Mouse (Mus musculus): ENCODE results near the gene Furin. TPM values are rescaled to one million over a fixed set of nuclear protein-coding genes. Genes with fewer than 3 reads are reported as not detected.
A peak's percentile ranks its signal among the peaks of the same experiment; 100 is the strongest.

Gene Furin
- polyA plus RNA-seq (2016; fragmentation: Nextera tagmentation; extraction: Ambion mirVana): 6.0 and 6.3 TPM in 2 replicates

- H3K4me1 ChIP-seq: peaks cover 39% of the 10 kb centered on the region
- H3K9me3 ChIP-seq: no peaks in the 10 kb centered on the region
- H3K36me3 ChIP-seq (replicated peaks): no peaks in the 10 kb centered on the region
- no peak within 1 kb of the TSS for H3K27ac ChIP-seq (replicated peaks)
- WGBS: 76% methylated on average over 9 of the region's 9 CpGs
- H3K4me3 ChIP-seq: no peak within 1 kb of the TSS
- H3K27me3 ChIP-seq (replicated peaks; ENCODE audit: low read depth, poor library complexity, severe bottlenecking): peaks cover 28% of the 10 kb centered on the region
- no peak for DNase-seq (ENCODE audit: low spot score)
Observed at GRCm38 (mm10) chr7:80405188-80405695, at the start of gene Furin. TSS of gene Furin (minus strand) at chr7:80405436.

- WGBS: 91% methylated on average over 2 of the region's 2 CpGs
- peaks cover 86% of the 10 kb centered on the region for H3K36me3 ChIP-seq (replicated peaks)
- no peaks in the 10 kb centered on the region for H3K9me3 ChIP-seq
- no peaks in the 10 kb centered on the region; the same call in 1 of the 2 replicates for H3K4me1 ChIP-seq
- no peak overlapping the region for H3K27ac ChIP-seq (replicated peaks)
- no peaks in the 10 kb centered on the region for H3K27me3 ChIP-seq (replicated peaks; ENCODE audit: low read depth, poor library complexity, severe bottlenecking)
- H3K4me3 ChIP-seq: no peak overlapping the region
- DNase-seq (ENCODE audit: low spot score): no peak
Observed at GRCm38 (mm10) chr7:80454786-80455185, 49.5 kb upstream of the Furin start.

GRCm38 (mm10) chr7:80453997-80454396 lies 48.8 kb upstream of the Furin start:
- no peak overlapping the region for H3K4me3 ChIP-seq
- H3K36me3 ChIP-seq (replicated peaks): peaks cover 79% of the 10 kb centered on the region
- H3K9me3 ChIP-seq: no peaks in the 10 kb centered on the region
- DNase-seq (ENCODE audit: low spot score): no peak
- H3K27me3 ChIP-seq (replicated peaks; ENCODE audit: low read depth, poor library complexity, severe bottlenecking): no peaks in the 10 kb centered on the region
- 91% methylated on average over 5 of the region's 5 CpGs for WGBS
- no peak overlapping the region for H3K27ac ChIP-seq (replicated peaks)
- H3K4me1 ChIP-seq: no peaks in the 10 kb centered on the region; the same call in 1 of the 2 replicates

- H3K36me3 ChIP-seq (replicated peaks): peaks cover 71% of the 10 kb centered on the region
- no peak overlapping the region for H3K27ac ChIP-seq (replicated peaks)
- H3K4me3 ChIP-seq: no peak overlapping the region
- no peaks in the 10 kb centered on the region; the same call in 1 of the 2 replicates for H3K4me1 ChIP-seq
- H3K9me3 ChIP-seq: no peaks in the 10 kb centered on the region
- no peaks in the 10 kb centered on the region for H3K27me3 ChIP-seq (replicated peaks; ENCODE audit: low read depth, poor library complexity, severe bottlenecking)
- DNase-seq (ENCODE audit: low spot score): no peak
- 95% methylated on average over 3 of the region's 3 CpGs for WGBS
Observed at GRCm38 (mm10) chr7:80453121-80453520, 47.9 kb upstream of the Furin start.

DNA sequence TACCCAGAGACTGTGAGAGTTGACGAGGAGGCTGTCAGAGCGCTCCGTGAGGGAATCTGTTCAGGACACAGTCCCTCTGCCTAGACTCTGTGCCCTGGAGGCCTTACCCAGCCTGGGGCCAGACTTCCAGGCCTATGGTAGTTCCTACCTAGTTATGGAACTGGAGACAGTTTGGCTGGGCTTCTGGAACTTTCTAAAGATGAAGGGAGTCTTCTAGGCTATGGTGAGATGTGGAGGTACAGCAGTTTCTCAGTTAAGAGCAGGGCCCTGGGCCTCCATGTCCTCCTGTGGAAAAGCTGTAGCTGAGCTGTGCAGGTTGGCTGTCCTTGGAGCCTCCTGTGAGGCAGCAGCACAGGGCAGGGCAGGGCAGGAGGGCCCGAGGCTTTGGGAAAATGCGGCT lies 47.0 kb upstream of the Furin start:
- DNase-seq (ENCODE audit: low spot score): no peak
- Histone ChIP-seq H3K9me3 (no peaks in the 10 kb centered on the region), H3K4me3 (no peak overlapping the region), H3K27me3 (replicated peaks; ENCODE audit: low read depth, poor library complexity, severe bottlenecking) (no peaks in the 10 kb centered on the region), H3K4me1 (no peaks in the 10 kb centered on the region; the same call in 1 of the 2 replicates), H3K36me3 (replicated peaks) (peaks cover 62% of the 10 kb centered on the region), H3K27ac (replicated peaks) (no peak overlapping the region)
- 82% methylated on average over 5 of the region's 5 CpGs for WGBS

DNA sequence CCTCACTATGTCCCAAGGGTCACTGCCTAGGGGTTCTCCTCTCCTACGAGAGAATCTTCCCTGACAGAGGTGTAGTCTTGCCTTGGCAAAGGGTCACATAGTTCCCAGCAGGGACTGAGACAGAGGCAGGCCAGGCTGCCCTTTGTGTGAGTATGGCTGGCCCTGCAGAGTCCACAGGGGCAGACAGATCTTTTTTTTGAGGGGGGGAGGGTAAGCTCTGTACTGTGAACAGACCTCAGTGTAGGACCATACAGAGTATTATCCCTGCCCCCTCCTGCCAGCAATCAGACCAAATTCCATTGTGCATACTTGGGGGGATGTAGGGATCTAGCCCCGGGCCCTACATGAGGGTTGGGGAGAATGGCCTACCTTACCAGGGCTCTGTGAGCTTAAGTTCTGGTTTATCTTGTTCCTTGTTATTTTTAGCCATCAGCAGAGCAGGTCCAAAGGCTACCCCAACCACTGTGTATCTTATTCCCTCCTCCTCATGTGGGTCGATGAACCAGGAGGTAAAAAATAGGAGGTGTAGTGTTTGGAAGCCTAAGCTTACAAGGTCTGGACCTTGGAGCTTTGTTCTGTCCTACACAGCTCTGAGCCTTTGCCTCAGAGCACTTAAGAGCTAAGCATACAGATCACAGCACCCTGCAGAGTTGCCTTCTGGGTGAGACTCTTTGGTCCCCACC lies 46.5 kb upstream of the Furin start:
- Histone ChIP-seq H3K36me3 (replicated peaks) (peaks cover 56% of the 10 kb centered on the region), H3K27ac (replicated peaks) (0 out of 2 replicates have a peak overlapping the region, but pooled peaks have one; percentile 30), H3K9me3 (no peaks in the 10 kb centered on the region), H3K4me1 (no peaks in the 10 kb centered on the region; the same call in 1 of the 2 replicates), H3K4me3 (no peak overlapping the region), H3K27me3 (replicated peaks; ENCODE audit: low read depth, poor library complexity, severe bottlenecking) (no peaks in the 10 kb centered on the region)
- no peak for DNase-seq (ENCODE audit: low spot score)
- whole genome bisulfite sequencing: 79% methylated on average over 3 of the region's 3 CpGs

DNA sequence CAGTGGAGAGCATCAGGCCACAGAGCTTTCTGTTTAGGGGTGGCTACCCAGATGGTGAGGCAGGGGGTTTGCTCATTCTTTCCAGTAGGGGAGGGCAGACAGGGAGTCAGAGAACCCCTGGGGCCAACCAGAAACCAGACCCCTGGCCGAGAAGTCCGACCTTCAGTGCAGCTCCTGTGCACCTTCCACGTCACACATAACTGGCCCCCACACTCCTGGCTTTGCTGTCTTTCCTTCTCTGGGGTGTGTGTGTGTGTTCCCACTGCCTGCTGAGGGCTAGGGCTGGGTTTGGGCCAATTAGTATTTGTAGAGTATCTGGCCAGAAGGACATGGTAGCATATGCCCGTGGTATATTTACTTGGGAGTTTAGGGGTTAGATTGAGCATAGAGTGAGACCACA lies 45.1 kb upstream of the Furin start:
- no peak for DNase-seq (ENCODE audit: low spot score)
- Histone ChIP-seq H3K27ac (replicated peaks) (no peak overlapping the region), H3K4me3 (no peak overlapping the region), H3K27me3 (replicated peaks; ENCODE audit: low read depth, poor library complexity, severe bottlenecking) (no peaks in the 10 kb centered on the region), H3K4me1 (peaks cover 11% of the 10 kb centered on the region), H3K36me3 (replicated peaks) (peaks cover 45% of the 10 kb centered on the region), H3K9me3 (no peaks in the 10 kb centered on the region)
- 69% methylated on average over 4 of the region's 4 CpGs for WGBS

DNA sequence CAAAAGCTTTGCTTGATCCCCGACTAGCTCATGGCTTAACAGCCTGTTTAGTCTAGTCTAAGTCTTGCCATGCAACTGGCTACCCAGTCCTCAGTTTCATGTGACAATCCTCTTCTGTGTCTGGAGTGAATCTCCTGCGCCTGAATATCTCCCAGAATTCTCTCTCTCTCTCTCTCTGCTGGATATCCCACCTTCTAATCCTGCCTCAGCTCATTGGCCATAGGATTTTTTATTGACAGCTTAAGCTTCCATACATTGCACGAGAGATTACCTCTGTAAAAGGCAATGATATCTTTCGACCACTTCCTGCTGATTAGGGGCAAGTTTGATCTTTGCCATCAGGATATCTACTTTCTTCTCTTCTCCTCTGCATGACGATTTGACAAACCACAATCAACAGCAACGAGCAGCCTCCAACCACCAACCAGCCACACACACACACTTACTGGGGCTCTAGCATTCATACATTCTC lies 44.4 kb upstream of the Furin start:
- WGBS: 84% methylated on average over 6 of the region's 6 CpGs

DNA sequence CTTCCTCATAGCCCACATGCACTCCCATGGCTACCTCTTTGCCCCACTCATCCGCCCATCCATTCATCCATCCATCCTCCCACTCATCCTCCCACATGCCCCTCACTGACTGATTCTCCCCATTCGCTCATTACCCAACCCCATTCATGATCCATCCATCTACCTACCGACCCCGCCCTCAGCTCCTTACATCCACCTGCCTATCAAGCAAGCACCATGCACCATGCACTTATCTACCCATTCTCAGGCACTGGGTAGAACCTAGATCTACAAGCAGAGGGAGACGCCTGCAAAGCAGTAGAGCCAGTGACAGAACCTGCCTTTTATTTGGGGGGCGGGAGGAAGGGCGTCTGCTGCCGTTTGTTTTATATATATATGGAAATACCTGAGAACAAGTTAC lies 42.1 kb upstream of the Furin start:
- Histone ChIP-seq H3K9me3 (no peaks in the 10 kb centered on the region), H3K27me3 (replicated peaks; ENCODE audit: low read depth, poor library complexity, severe bottlenecking) (no peaks in the 10 kb centered on the region), H3K4me3 (no peak overlapping the region), H3K4me1 (peaks cover 39% of the 10 kb centered on the region), H3K36me3 (replicated peaks) (peaks cover 14% of the 10 kb centered on the region), H3K27ac (replicated peaks) (no peak overlapping the region)
- DNase-seq (ENCODE audit: low spot score): no peak
- 96% methylated on average over 8 of the region's 8 CpGs for WGBS

More for the DNA sequence above, 44.4 kb upstream of the Furin start:
- H3K4me1 ChIP-seq: peaks cover 18% of the 10 kb centered on the region
- no peak overlapping the region for H3K4me3 ChIP-seq
- no peak overlapping the region for H3K27ac ChIP-seq (replicated peaks)
- no peaks in the 10 kb centered on the region for H3K27me3 ChIP-seq (replicated peaks; ENCODE audit: low read depth, poor library complexity, severe bottlenecking)
- H3K36me3 ChIP-seq (replicated peaks): peaks cover 38% of the 10 kb centered on the region
- H3K9me3 ChIP-seq: no peaks in the 10 kb centered on the region
- no peak for DNase-seq (ENCODE audit: low spot score)

DNA sequence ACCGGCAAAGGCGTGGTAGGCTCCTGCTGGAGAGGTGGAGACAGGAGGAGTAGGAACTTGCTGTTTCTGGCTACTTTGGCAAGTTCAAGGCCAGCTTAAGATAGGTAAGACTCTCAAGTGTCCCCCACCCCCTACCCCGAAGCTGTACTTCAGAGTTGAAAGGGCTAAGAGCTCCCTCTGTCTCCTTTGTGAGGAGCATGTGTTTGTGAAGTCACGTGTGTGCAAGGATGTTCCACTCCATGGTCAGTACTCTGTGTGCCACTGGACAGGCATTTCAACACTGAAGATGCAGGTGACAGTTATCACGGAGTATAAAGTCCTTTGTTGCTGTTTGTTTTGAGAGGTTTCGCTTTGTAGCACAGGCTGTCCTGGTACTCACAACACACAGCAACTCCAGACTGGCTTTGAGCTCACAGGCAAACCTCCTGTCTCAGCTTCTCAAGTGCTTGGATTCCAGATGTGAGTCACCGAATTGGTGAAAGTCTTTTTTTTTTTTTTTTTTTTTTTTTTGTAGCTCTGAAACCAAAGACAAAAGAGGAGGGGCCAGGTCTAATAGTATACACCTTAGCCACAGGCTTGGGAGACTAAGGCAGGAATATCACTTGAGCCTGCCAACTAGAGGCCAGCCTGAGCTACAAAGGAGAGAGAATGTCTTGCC lies 41.1 kb upstream of the Furin start:
- H3K27me3 ChIP-seq (replicated peaks; ENCODE audit: low read depth, poor library complexity, severe bottlenecking): no peaks in the 10 kb centered on the region
- H3K36me3 ChIP-seq (replicated peaks): 0 out of 2 replicates have a peak, but pooled peaks cover 5% of the 10 kb centered on the region
- WGBS: 79% methylated on average over 7 of the region's 7 CpGs
- H3K4me3 ChIP-seq: no peak overlapping the region
- peak overlapping the region; percentile 25; the same call in 1 of the 2 replicates for H3K27ac ChIP-seq (replicated peaks)
- H3K4me1 ChIP-seq: peaks cover 49% of the 10 kb centered on the region
- DNase-seq (ENCODE audit: low spot score): no peak
- H3K9me3 ChIP-seq: no peaks in the 10 kb centered on the region

DNA sequence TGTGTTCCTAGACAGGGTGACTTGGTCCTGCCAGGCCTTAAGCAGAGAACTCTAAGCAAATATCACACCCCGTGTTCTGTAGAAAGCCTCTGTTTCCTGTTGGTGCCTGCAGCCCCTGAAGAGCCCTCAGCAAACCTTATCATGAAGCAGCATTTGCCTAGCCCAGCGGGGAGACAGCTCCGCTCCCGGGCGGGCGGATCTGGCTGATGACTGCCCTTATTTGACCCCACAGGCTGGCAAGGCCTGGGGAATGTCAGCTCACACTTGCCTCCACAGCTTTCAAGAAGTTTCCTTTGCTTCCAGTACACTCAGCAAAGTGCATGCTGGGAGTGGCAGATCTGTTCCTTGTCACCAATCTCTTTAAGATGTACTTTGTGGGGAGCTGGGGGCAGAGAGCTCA lies 40.3 kb upstream of the Furin start:
- Histone ChIP-seq H3K4me1 (peaks cover 58% of the 10 kb centered on the region), H3K36me3 (replicated peaks) (no peaks in the 10 kb centered on the region), H3K4me3 (no peak overlapping the region), H3K9me3 (no peaks in the 10 kb centered on the region), H3K27ac (replicated peaks) (peak overlapping the region; percentile 25; the same call in 1 of the 2 replicates), H3K27me3 (replicated peaks; ENCODE audit: low read depth, poor library complexity, severe bottlenecking) (no peaks in the 10 kb centered on the region)
- WGBS: 38% methylated on average over 6 of the region's 6 CpGs
- peak; percentile 65 for DNase-seq (ENCODE audit: low spot score)

GRCm38 (mm10) chr7:80444401-80445249 lies 39.4 kb upstream of the Furin start:
- Histone ChIP-seq H3K36me3 (replicated peaks) (no peaks in the 10 kb centered on the region), H3K4me1 (peaks cover 65% of the 10 kb centered on the region), H3K27me3 (replicated peaks; ENCODE audit: low read depth, poor library complexity, severe bottlenecking) (no peaks in the 10 kb centered on the region), H3K9me3 (no peaks in the 10 kb centered on the region), H3K4me3 (no peak overlapping the region), H3K27ac (replicated peaks) (peak overlapping the region; percentile 51; the same call in 1 of the 2 replicates)
- DNase-seq (ENCODE audit: low spot score): no peak
- WGBS: 72% methylated on average over 17 of the region's 17 CpGs
